Mouse (Mus musculus) urinary bladder, postnatal 0 days (tissue): ENCODE results near the gene Clcc1. TPM values are rescaled to one million over a fixed set of nuclear protein-coding genes. Genes with fewer than 3 reads are reported as not detected.

ENCODE experiments used
- polyA plus RNA-seq: library from polyadenylated mRNA; unstranded; fragments of >200 nt; fragmentation: Nextera tagmentation; extraction: Ambion mirVana; gene quantifications from 2 replicates; pipeline ENCODE4 v1.2.1, GENCODE M21; 2015

Clcc1 gene
- 49.3 and 56.1 TPM in 2 replicates for polyA plus RNA-seq

GRCm38 (mm10) chr3:108653710-108654379 lies at the start of gene Clcc1:
Clcc1 (plus strand) TSS chr3:108653913.

GRCm38 (mm10) chr3:108722036-108722872 lies 68.5 kb downstream of the Clcc1 start, which contains the start of gene Gpsm2:
Gpsm2 (minus strand) TSS chr3:108722309.

Other genes with a start within 250 kb of the Clcc1 start
- gene Celsr2, start 238.4 kb upstream of the Clcc1 start, polyA plus RNA-seq, result 0.73 and 1.7 TPM in 2 replicates
- 76.3 and 84.8 TPM in 2 replicates for gene Sars, start 208.7 kb upstream of the Clcc1 start, polyA plus RNA-seq
- not detected in 2 replicates for gene 1700013F07Rik, start 119.8 kb upstream of the Clcc1 start, polyA plus RNA-seq
- gene 5330417C22Rik, start 117.4 kb upstream of the Clcc1 start, polyA plus RNA-seq, result 0.19 and 0.35 TPM in 2 replicates
- 32.6 and 37.2 TPM in 2 replicates for gene Tmem167b, start 91.4 kb upstream of the Clcc1 start, polyA plus RNA-seq
- 40.6 and 48.9 TPM in 2 replicates for gene Taf13, start 82.2 kb upstream of the Clcc1 start, polyA plus RNA-seq
- gene Wdr47, start 62.6 kb upstream of the Clcc1 start, polyA plus RNA-seq, result 5.8 and 8.9 TPM in 2 replicates
- gene Gpsm2, start 68.4 kb downstream of the Clcc1 start, polyA plus RNA-seq, result 48.0 and 52.1 TPM in 2 replicates
- gene Aknad1, start 85.7 kb downstream of the Clcc1 start, polyA plus RNA-seq, result 1.4 and 1.9 TPM in 2 replicates
- 39.5 and 42.2 TPM in 2 replicates for gene Stxbp3, start 186.6 kb downstream of the Clcc1 start, polyA plus RNA-seq
- gene Fndc7, start 236.1 kb downstream of the Clcc1 start, polyA plus RNA-seq, result 0.13 and 0.18 TPM in 2 replicates